Mouse (Mus musculus): ENCODE data around the gene Ptn. TPM values are rescaled to one million over a fixed set of nuclear protein-coding genes. Genes with fewer than 3 reads are reported as not detected.

Gene Ptn
- polyA plus RNA-seq, 1 experiment = 456 TPM

DNA sequence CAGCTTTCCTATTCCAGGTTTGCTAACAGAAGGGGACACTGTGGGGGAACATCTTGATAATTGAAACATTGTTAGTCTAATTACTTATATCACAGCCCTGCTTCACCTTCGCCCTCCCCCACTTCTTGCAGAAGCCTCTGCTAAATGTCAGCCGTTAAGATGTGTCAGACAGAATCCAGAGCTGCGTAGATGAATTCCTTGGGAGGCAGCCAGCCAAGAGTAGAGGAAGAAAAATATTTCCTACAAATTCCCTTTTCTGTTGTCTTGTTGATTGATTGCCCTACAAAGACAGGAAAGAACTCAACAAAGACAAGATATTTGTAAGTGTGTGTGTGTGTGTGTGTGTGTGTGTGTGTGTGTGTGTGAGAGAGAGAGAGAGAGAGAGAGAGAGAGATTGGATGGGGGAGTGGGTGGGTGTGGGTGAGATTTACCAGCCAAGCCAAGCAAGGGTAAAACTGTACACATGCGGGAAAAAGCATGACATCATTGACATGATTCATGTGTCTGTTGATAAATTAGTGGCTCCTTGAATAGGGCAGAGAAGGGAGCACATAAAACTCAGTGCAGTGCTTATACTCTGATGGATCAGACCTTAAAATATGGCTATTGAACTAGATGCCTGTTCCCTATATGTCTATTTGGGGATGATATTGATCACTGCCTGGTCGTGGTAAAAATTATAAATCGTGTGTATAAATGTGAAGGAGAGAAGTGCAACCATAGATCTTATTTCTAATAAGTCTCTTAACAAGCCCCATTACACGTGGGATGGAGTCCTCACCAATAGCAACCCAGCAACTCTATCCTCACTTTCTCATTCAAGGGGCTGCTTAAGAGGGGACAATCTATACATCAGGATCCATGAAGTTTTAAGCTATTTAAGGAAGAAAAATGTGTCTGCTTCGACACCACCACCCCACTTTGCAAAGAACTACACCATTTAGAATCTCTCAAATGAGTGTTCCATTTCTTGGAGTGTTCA is 133.0 kb downstream of the Ptn start:
- DNase-seq (ENCODE audit: low read depth) = peak; percentile 80
- no peak for TF ChIP-seq CTCF (IDR thresholded peaks at IDR 0.05; ENCODE audit: borderline replicate concordance, extremely low read depth, insufficient read depth, insufficient read length)
- no peak for TF ChIP-seq POLR2A (IDR thresholded peaks at IDR 0.05; ENCODE audit: borderline replicate concordance, extremely low read depth, insufficient read depth, insufficient read length, poor library complexity, severe bottlenecking)

DNA sequence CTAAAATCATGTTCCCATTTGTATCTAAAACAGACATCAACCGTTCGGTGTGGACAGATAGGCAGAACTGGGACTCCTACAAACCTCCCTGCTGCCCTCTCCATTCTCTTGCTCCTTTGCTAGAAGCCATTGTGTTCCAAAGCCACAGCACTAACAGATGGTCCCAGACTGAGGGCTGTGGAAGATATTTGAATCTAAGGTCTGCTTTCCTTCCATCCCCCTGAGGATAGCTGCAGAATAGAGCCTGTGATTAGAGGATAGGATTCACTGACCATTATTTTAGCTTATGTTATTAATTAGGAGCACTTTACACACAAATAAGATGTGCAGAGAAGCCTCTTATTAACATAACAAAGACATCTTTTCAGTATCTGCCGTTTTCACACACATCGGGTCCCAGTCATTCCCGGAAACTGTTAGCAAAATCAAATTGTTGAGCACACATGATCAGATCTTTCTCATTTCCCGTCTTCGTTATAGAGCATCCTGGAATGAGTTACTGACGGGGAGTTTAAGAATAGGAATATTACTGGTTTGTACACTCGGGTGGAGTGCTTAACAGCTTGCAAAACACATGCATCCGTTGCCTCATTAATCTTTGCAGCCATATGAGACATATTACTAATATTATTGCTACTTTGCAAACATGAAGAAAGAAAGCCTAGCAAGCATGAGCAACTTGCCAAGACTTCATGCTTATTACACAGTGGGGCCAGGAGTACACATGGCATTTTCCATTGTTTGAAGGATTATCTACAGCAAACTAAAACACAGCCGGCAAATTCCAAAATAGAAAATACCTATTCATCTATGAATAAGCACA is 137.4 kb downstream of the Ptn start:
- TF ChIP-seq CTCF (IDR thresholded peaks at IDR 0.05; ENCODE audit: borderline replicate concordance, extremely low read depth, insufficient read depth, insufficient read length) (no peak), POLR2A (IDR thresholded peaks at IDR 0.05; ENCODE audit: borderline replicate concordance, extremely low read depth, insufficient read depth, insufficient read length, poor library complexity, severe bottlenecking) (no peak)
- DNase-seq (ENCODE audit: low read depth) = peak; percentile 76

DNA sequence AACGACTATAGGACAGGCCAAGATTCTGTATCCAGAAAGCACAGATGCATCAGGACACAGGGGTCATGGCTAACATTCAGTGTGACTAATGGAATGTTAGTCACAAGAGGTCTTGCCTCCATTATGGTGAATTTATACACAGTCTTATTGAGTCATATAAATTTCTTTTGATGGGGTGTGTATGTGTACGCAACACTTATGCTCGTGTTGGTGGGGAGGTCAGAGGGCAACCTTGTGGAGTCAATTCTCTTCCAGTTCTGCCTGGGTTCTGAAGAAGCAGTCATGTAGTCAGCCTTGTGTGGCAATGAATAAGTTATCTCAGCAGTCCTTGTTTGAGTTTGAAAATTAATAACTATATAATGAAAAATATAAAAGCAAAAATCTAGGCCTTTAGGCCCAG is 138.7 kb downstream of the Ptn start:
- no peak for DNase-seq (ENCODE audit: low read depth)
- TF ChIP-seq CTCF (IDR thresholded peaks at IDR 0.05; ENCODE audit: borderline replicate concordance, extremely low read depth, insufficient read depth, insufficient read length) = no peak
- TF ChIP-seq POLR2A (IDR thresholded peaks at IDR 0.05; ENCODE audit: borderline replicate concordance, extremely low read depth, insufficient read depth, insufficient read length, poor library complexity, severe bottlenecking) = no peak

Measured in brain, embryonic 14.5 days (tissue).